Mouse (Mus musculus) midbrain, embryonic 11.5 days (tissue): ENCODE results near the gene Trank1. TPM values are rescaled to one million over a fixed set of nuclear protein-coding genes. Genes with fewer than 3 reads are reported as not detected.

ENCODE experiments used
- ATAC-seq: fragments of 200-750 bp; cut with Nextera tagmentation; 2 replicates; pipeline ENCODE4 v1.8.0; 2017; ENCODE audit warnings: moderate TSS enrichment, moderate library complexity; ENCODE audit not compliant: low FRiP score
- DNase-seq: peaks from one replicate; pipeline ENCODE4 v3.0.0; 2015; ENCODE audit warnings: low spot score; ENCODE audit errors: missing footprints
- H3K27ac ChIP-seq: fragments of 300-500 bp; sonication (generic); 2 replicates; pipeline ENCODE4 v1.5.1; 2014; ENCODE audit warnings: low read depth, low read length
- H3K27me3 ChIP-seq: fragments of 300-500 bp; sonication (generic); 2 replicates; pipeline ENCODE4 v1.6.1; 2014; ENCODE audit warnings: mild to moderate bottlenecking, low read length, moderate library complexity, mixed read lengths; ENCODE audit not compliant: control insufficient read depth, insufficient read depth
- H3K36me3 ChIP-seq: fragments of 300-500 bp; sonication (generic); 2 replicates; pipeline ENCODE4 v1.6.1; 2014; ENCODE audit warnings: mild to moderate bottlenecking, low read length, moderate library complexity, mixed read lengths; ENCODE audit not compliant: control insufficient read depth, insufficient read depth
- H3K4me1 ChIP-seq: fragments of 300-500 bp; sonication (generic); 2 replicates; pipeline ENCODE4 v1.6.1; 2014; ENCODE audit warnings: low read length; ENCODE audit not compliant: control insufficient read depth, insufficient read depth
- H3K4me2 ChIP-seq: fragments of 300-500 bp; sonication (generic); 2 replicates; pipeline ENCODE4 v1.6.1; 2014; ENCODE audit warnings: mild to moderate bottlenecking, moderate library complexity
- H3K4me3 ChIP-seq: fragments of 300-500 bp; sonication (generic); 2 replicates; pipeline ENCODE4 v1.5.1; 2014; ENCODE audit warnings: low read depth, low read length
- H3K9ac ChIP-seq: fragments of 300-500 bp; sonication (generic); 2 replicates; pipeline ENCODE4 v1.6.1; 2014; ENCODE audit warnings: low read length
- H3K9me3 ChIP-seq: fragments of 300-500 bp; sonication (generic); 2 replicates; pipeline ENCODE4 v1.6.1; 2016; ENCODE audit warnings: low read length; ENCODE audit not compliant: control insufficient read depth
- WGBS: fragments of 180-500 bp; shearing (Covaris S2); extraction: QIAGEN DNeasy Blood & Tissue Kit; methylation state at CpG from one replicate; pipeline ENCODE4 v1.1.7; 2014; 5-methylcytosine and 5-hydroxymethylcytosine counted together
- polyA plus RNA-seq: library from polyadenylated mRNA; unstranded; fragments of >200 nt; fragmentation: Nextera tagmentation; extraction: Ambion mirVana; gene quantifications from 2 replicates; pipeline ENCODE4 v1.2.1, GENCODE M21; 2014

Trank1 gene
- polyA plus RNA-seq, 1 experiment from 2014 or later, result 0.37 TPM

GRCm38 (mm10) chr9:111382469-111382868 lies 70.9 kb downstream of the Trank1 start:
- ATAC-seq, result no peak
- WGBS, result 90% methylated on average over 6 of the region's 6 CpGs
- Histone ChIP-seq H3K4me2 (no peak overlapping the region), H3K27me3 (no peaks in the 10 kb centered on the region), H3K4me3 (no peak overlapping the region), H3K9ac (no peak overlapping the region), H3K4me1 (no peaks in the 10 kb centered on the region; the same call in 1 of the 2 replicates), H3K9me3 (no peaks in the 10 kb centered on the region), H3K36me3 (no peaks in the 10 kb centered on the region), H3K27ac (no peak overlapping the region)
- DNase-seq, result no peak

GRCm38 (mm10) chr9:111383046-111383445 lies 71.5 kb downstream of the Trank1 start:
- H3K36me3 ChIP-seq, result no peaks in the 10 kb centered on the region
- H3K27ac ChIP-seq, result no peak overlapping the region
- DNase-seq (no peak), ATAC-seq (no peak)
- no peak overlapping the region for H3K9ac ChIP-seq
- 86% methylated on average over 3 of the region's 3 CpGs for WGBS
- no peak overlapping the region for H3K4me2 ChIP-seq
- H3K27me3 ChIP-seq, result no peaks in the 10 kb centered on the region
- H3K9me3 ChIP-seq, result no peaks in the 10 kb centered on the region
- H3K4me3 ChIP-seq, result no peak overlapping the region
- no peaks in the 10 kb centered on the region; the same call in 1 of the 2 replicates for H3K4me1 ChIP-seq

GRCm38 (mm10) chr9:111383756-111384155 lies 72.2 kb downstream of the Trank1 start:
- DNase-seq (no peak), ATAC-seq (no peak)
- no peaks in the 10 kb centered on the region for H3K9me3 ChIP-seq
- H3K4me1 ChIP-seq, result no peaks in the 10 kb centered on the region; the same call in 1 of the 2 replicates
- WGBS, result 65% methylated on average over 3 of the region's 3 CpGs
- H3K27me3 ChIP-seq, result no peaks in the 10 kb centered on the region
- H3K4me2 ChIP-seq, result no peak overlapping the region
- no peaks in the 10 kb centered on the region for H3K36me3 ChIP-seq
- no peak overlapping the region for H3K4me3 ChIP-seq
- H3K27ac ChIP-seq, result no peak overlapping the region
- H3K9ac ChIP-seq, result no peak overlapping the region

GRCm38 (mm10) chr9:111385526-111386491 lies 74.3 kb downstream of the Trank1 start:
- WGBS, result 77% methylated on average over 5 of the region's 5 CpGs
- H3K9ac ChIP-seq, result no peak overlapping the region
- H3K36me3 ChIP-seq, result no peaks in the 10 kb centered on the region
- H3K4me2 ChIP-seq, result no peak overlapping the region
- no peak overlapping the region for H3K27ac ChIP-seq
- no peaks in the 10 kb centered on the region for H3K9me3 ChIP-seq
- DNase-seq, result no peak
- no peak overlapping the region for H3K4me3 ChIP-seq
- H3K27me3 ChIP-seq, result no peaks in the 10 kb centered on the region
- no peaks in the 10 kb centered on the region; the same call in 1 of the 2 replicates for H3K4me1 ChIP-seq
- ATAC-seq, result no peak

- WGBS, result 82% methylated on average over 2 of the region's 2 CpGs
- Histone ChIP-seq H3K36me3 (no peaks in the 10 kb centered on the region), H3K4me2 (no peak overlapping the region), H3K4me3 (no peak overlapping the region), H3K9me3 (no peaks in the 10 kb centered on the region), H3K27me3 (no peaks in the 10 kb centered on the region), H3K27ac (no peak overlapping the region), H3K9ac (no peak overlapping the region), H3K4me1 (no peaks in the 10 kb centered on the region; the same call in 1 of the 2 replicates)
- DNase-seq, result no peak
- no peak for ATAC-seq
These were observed 75.0 kb downstream of the Trank1 start for GRCm38 (mm10) chr9:111386569-111386968.

- Histone ChIP-seq H3K9ac (no peak overlapping the region), H3K4me2 (no peak overlapping the region), H3K4me3 (no peak overlapping the region), H3K4me1 (no peaks in the 10 kb centered on the region; the same call in 1 of the 2 replicates), H3K27ac (no peak overlapping the region), H3K9me3 (no peaks in the 10 kb centered on the region), H3K27me3 (no peaks in the 10 kb centered on the region), H3K36me3 (no peaks in the 10 kb centered on the region)
- ATAC-seq (no peak), DNase-seq (no peak)
- 88% methylated on average over 4 of the region's 4 CpGs for WGBS
These were observed 76.0 kb downstream of the Trank1 start for GRCm38 (mm10) chr9:111387576-111387975.

- DNase-seq, result no peak
- H3K27ac ChIP-seq, result no peak overlapping the region
- no peaks in the 10 kb centered on the region for H3K27me3 ChIP-seq
- H3K9ac ChIP-seq, result no peak overlapping the region
- no peak overlapping the region for H3K4me2 ChIP-seq
- H3K9me3 ChIP-seq, result no peaks in the 10 kb centered on the region
- H3K4me1 ChIP-seq, result no peaks in the 10 kb centered on the region
- H3K4me3 ChIP-seq, result no peak overlapping the region
- no peaks in the 10 kb centered on the region for H3K36me3 ChIP-seq
- no peak for ATAC-seq
- WGBS, result 88% methylated on average over 9 of the region's 9 CpGs
These were observed 78.5 kb downstream of the Trank1 start for GRCm38 (mm10) chr9:111390016-111390415.

GRCm38 (mm10) chr9:111391036-111391435 lies 79.5 kb downstream of the Trank1 start:
- no peak overlapping the region for H3K4me3 ChIP-seq
- no peak overlapping the region for H3K27ac ChIP-seq
- H3K36me3 ChIP-seq, result no peaks in the 10 kb centered on the region
- 86% methylated on average over 8 of the region's 8 CpGs for WGBS
- no peak overlapping the region for H3K9ac ChIP-seq
- no peaks in the 10 kb centered on the region for H3K9me3 ChIP-seq
- no peak overlapping the region for H3K4me2 ChIP-seq
- no peaks in the 10 kb centered on the region for H3K27me3 ChIP-seq
- H3K4me1 ChIP-seq, result no peaks in the 10 kb centered on the region
- DNase-seq (no peak), ATAC-seq (no peak)

- Histone ChIP-seq H3K9ac (no peak overlapping the region), H3K36me3 (no peaks in the 10 kb centered on the region), H3K9me3 (no peaks in the 10 kb centered on the region), H3K27me3 (no peaks in the 10 kb centered on the region), H3K4me3 (no peak overlapping the region), H3K4me1 (no peaks in the 10 kb centered on the region), H3K4me2 (no peak overlapping the region), H3K27ac (no peak overlapping the region)
- WGBS, result 88% methylated on average over 18 of the region's 18 CpGs
- ATAC-seq, result no peak
- DNase-seq, result no peak
These were observed 80.4 kb downstream of the Trank1 start for GRCm38 (mm10) chr9:111391926-111392442.
